Comparison of ENCODE assay signal across 8 mouse cellular contexts in the genomic region with DNA sequence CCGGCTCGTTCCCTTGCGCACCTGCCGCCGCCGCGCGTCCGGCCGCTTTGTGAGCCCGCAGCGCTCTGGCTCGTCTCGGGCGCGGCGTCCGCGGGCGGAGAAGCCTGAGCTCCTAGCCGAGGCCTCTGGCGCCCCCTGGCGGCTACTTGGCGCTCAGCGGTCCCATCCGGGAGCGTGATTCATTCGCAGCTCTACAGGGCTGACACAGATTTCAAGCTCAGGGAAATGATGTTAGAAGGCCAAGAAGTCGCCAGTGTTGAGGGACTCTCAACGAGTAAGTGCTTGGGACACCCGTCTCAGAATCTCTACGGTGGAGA. TPM values are rescaled to one million over a fixed set of nuclear protein-coding genes. Genes with fewer than 3 reads are reported as not detected.
DNase-seq lines count a peak whose midpoint lies in the region; ATAC-seq lines count a peak whose summit lies in the region.

A gene (minus strand): TSS at position 67 of the 317 bp plus-strand sequence.

- peak within 1 kb of the TSS; percentile 45 for H3K9ac ChIP-seq in embryonic facial prominence, embryonic 14.5 days (ENCODE audit: low read depth, low read length)
- H3K9ac ChIP-seq in kidney, embryonic 14.5 days (ENCODE audit: low read depth, low read length) = no peak within 1 kb of the TSS
- H3K9ac ChIP-seq in limb, embryonic 12.5 days (replicated peaks) = peak within 1 kb of the TSS; percentile 46; the same call in 1 of the 2 replicates
- H3K9ac ChIP-seq in midbrain, embryonic 15.5 days = peak within 1 kb of the TSS; percentile 80
- H3K9ac ChIP-seq in stomach, embryonic 15.5 days = no peak within 1 kb of the TSS

- H3K36me3 ChIP-seq in embryonic facial prominence, embryonic 14.5 days (ENCODE audit: control insufficient read depth, insufficient read depth, low read length) = no peaks in the 10 kb centered on the region
- no peaks in the 10 kb centered on the region for H3K36me3 ChIP-seq in heart, embryonic 10.5 days
- H3K36me3 ChIP-seq in kidney, embryonic 14.5 days (ENCODE audit: control insufficient read depth, insufficient read depth, low read length) = no peaks in the 10 kb centered on the region
- no peaks in the 10 kb centered on the region for H3K36me3 ChIP-seq in limb, embryonic 12.5 days
- H3K36me3 ChIP-seq in midbrain, embryonic 15.5 days (replicated peaks) = no peaks in the 10 kb centered on the region
- no peaks in the 10 kb centered on the region for H3K36me3 ChIP-seq in stomach, embryonic 15.5 days

- no peak within 1 kb of the TSS for H3K27ac ChIP-seq in embryonic facial prominence, embryonic 14.5 days (replicated peaks; ENCODE audit: low read depth, low read length)
- no peak within 1 kb of the TSS for H3K27ac ChIP-seq in heart, embryonic 10.5 days
- H3K27ac ChIP-seq in kidney, embryonic 14.5 days (ENCODE audit: low read depth, low read length) = no peak within 1 kb of the TSS
- H3K27ac ChIP-seq in limb, embryonic 12.5 days = no peak within 1 kb of the TSS
- H3K27ac ChIP-seq in midbrain, embryonic 15.5 days = peak within 1 kb of the TSS; percentile 62
- no peak within 1 kb of the TSS for H3K27ac ChIP-seq in stomach, embryonic 15.5 days

- peaks cover 16% of the 10 kb centered on the region; the same call in 1 of the 2 replicates for H3K9me3 ChIP-seq in embryonic facial prominence, embryonic 14.5 days (ENCODE audit: control insufficient read depth, low read length)
- peaks cover 4% of the 10 kb centered on the region for H3K9me3 ChIP-seq in heart, embryonic 10.5 days
- no peaks in the 10 kb centered on the region for H3K9me3 ChIP-seq in kidney, embryonic 14.5 days (ENCODE audit: control insufficient read depth, low read length)
- 0 out of 2 replicates have a peak, but pooled peaks cover 5% of the 10 kb centered on the region for H3K9me3 ChIP-seq in limb, embryonic 12.5 days
- H3K9me3 ChIP-seq in midbrain, embryonic 15.5 days = no peaks in the 10 kb centered on the region
- no peaks in the 10 kb centered on the region for H3K9me3 ChIP-seq in stomach, embryonic 15.5 days

- H3K4me2 ChIP-seq in embryonic facial prominence, embryonic 14.5 days (ENCODE audit: low read depth, low read length) = peak within 1 kb of the TSS; percentile 62
- peak within 1 kb of the TSS; percentile 77 for H3K4me2 ChIP-seq in kidney, embryonic 14.5 days (replicated peaks; ENCODE audit: low read depth, low read length)
- H3K4me2 ChIP-seq in limb, embryonic 12.5 days = peak within 1 kb of the TSS; percentile 78
- H3K4me2 ChIP-seq in midbrain, embryonic 15.5 days = peak within 1 kb of the TSS; percentile 88
- H3K4me2 ChIP-seq in stomach, embryonic 15.5 days = peak within 1 kb of the TSS; percentile 75

- peak; percentile 63 to 85 for DNase-seq in heart, adult 18-20 months
- DNase-seq in heart, adult 11 months = no peak
- peak; percentile 89 for DNase-seq in embryonic facial prominence, embryonic 14.5 days (ENCODE audit: low spot score)
- DNase-seq in heart, embryonic 10.5 days (ENCODE audit: low spot score) = peak; percentile 89

- H3K4me3 ChIP-seq in embryonic facial prominence, embryonic 14.5 days (ENCODE audit: low read depth, low read length) = peak within 1 kb of the TSS; percentile 42
- H3K4me3 ChIP-seq in heart, embryonic 10.5 days = peak within 1 kb of the TSS; percentile 58
- H3K4me3 ChIP-seq in kidney, embryonic 14.5 days (ENCODE audit: low read length) = peak within 1 kb of the TSS; percentile 36
- H3K4me3 ChIP-seq in limb, embryonic 12.5 days (replicated peaks) = peak within 1 kb of the TSS; percentile 45
- H3K4me3 ChIP-seq in midbrain, embryonic 15.5 days = peak within 1 kb of the TSS; percentile 75
- H3K4me3 ChIP-seq in stomach, embryonic 15.5 days (replicated peaks) = peak within 1 kb of the TSS; percentile 38

- peaks cover 26% of the 10 kb centered on the region for H3K27me3 ChIP-seq in embryonic facial prominence, embryonic 14.5 days (replicated peaks; ENCODE audit: control insufficient read depth, insufficient read depth, low read length)
- H3K27me3 ChIP-seq in heart, embryonic 10.5 days (ENCODE audit: insufficient read depth, poor library complexity, severe bottlenecking) = peaks cover 60% of the 10 kb centered on the region
- peaks cover 17% of the 10 kb centered on the region for H3K27me3 ChIP-seq in kidney, embryonic 14.5 days (ENCODE audit: control insufficient read depth, insufficient read depth, low read length)
- peaks cover 38% of the 10 kb centered on the region for H3K27me3 ChIP-seq in limb, embryonic 12.5 days
- no peaks in the 10 kb centered on the region; the same call in 1 of the 2 replicates for H3K27me3 ChIP-seq in midbrain, embryonic 15.5 days (replicated peaks)
- peaks cover 17% of the 10 kb centered on the region for H3K27me3 ChIP-seq in stomach, embryonic 15.5 days (replicated peaks)

- under 1% methylated on average over 19 of the region's 32 CpGs for WGBS in embryonic facial prominence, embryonic 14.5 days
- WGBS in heart, embryonic 10.5 days = under 1% methylated on average over 32 of the region's 32 CpGs
- 1% methylated on average over 32 of the region's 32 CpGs for WGBS in kidney, embryonic 14.5 days
- under 1% methylated on average over 32 of the region's 32 CpGs for WGBS in limb, embryonic 12.5 days
- under 1% methylated on average over 32 of the region's 32 CpGs for WGBS in midbrain, embryonic 15.5 days
- under 1% methylated on average over 32 of the region's 32 CpGs for WGBS in stomach, embryonic 15.5 days

- peaks cover 8% of the 10 kb centered on the region; the same call in 1 of the 2 replicates for H3K4me1 ChIP-seq in embryonic facial prominence, embryonic 14.5 days (ENCODE audit: control insufficient read depth, insufficient read depth, low read length)
- H3K4me1 ChIP-seq in heart, embryonic 10.5 days = peaks cover 8% of the 10 kb centered on the region
- no peaks in the 10 kb centered on the region for H3K4me1 ChIP-seq in kidney, embryonic 14.5 days (ENCODE audit: control insufficient read depth, insufficient read depth, low read length)
- peaks cover 13% of the 10 kb centered on the region for H3K4me1 ChIP-seq in limb, embryonic 12.5 days (replicated peaks)
- peaks cover 20% of the 10 kb centered on the region for H3K4me1 ChIP-seq in midbrain, embryonic 15.5 days
- peaks cover 7% of the 10 kb centered on the region; the same call in 1 of the 2 replicates for H3K4me1 ChIP-seq in stomach, embryonic 15.5 days

- ATAC-seq in embryonic facial prominence, embryonic 14.5 days (ENCODE audit: low read depth) = peak; percentile 86
- peak; percentile 68; the same call in 1 of the 2 replicates for ATAC-seq in kidney, embryonic 14.5 days (ENCODE audit: low FRiP score, low TSS enrichment)
- ATAC-seq in limb, embryonic 12.5 days (ENCODE audit: insufficient number of reproducible peaks, insufficient read depth, low FRiP score, low TSS enrichment, low read depth) = peak; percentile 37; the same call in 1 of the 2 replicates
- peak; percentile 90 for ATAC-seq in midbrain, embryonic 15.5 days (replicated peaks)
- ATAC-seq in stomach, embryonic 15.5 days (ENCODE audit: insufficient read depth, low FRiP score, low read depth) = peak; percentile 76; the same call in 1 of the 2 replicates

RNA-seq across cellular contexts. Expression of the gene that starts here (rescaled TPM):
- under 1 TPM; 0.10 to 0.17 TPM for total RNA-seq in heart, adult 18-20 months (2021)
- polyA plus RNA-seq in embryonic facial prominence, embryonic 14.5 days (2014; fragmentation: Nextera tagmentation; extraction: Ambion mirVana) = 11.8 and 12.5 TPM in 2 replicates
- 1.1 and 2.1 TPM in 2 replicates for polyA plus RNA-seq in heart, embryonic 10.5 days (2016; fragmentation: Nextera tagmentation; extraction: Ambion mirVana)
- 0.30 and 0.50 TPM in 2 replicates for polyA plus RNA-seq in kidney, embryonic 14.5 days (2014; fragmentation: Nextera tagmentation; extraction: Ambion mirVana)
- 1.5 and 2.2 TPM in 2 replicates for polyA plus RNA-seq in limb, embryonic 12.5 days (2016; fragmentation: Nextera tagmentation; extraction: Ambion mirVana)
- polyA plus RNA-seq in midbrain, embryonic 15.5 days (2015; fragmentation: Nextera tagmentation; extraction: Ambion mirVana) = 71.0 and 74.2 TPM in 2 replicates
- 3.7 and 6.1 TPM in 2 replicates for polyA plus RNA-seq in stomach, embryonic 15.5 days (2015; fragmentation: Nextera tagmentation; extraction: Ambion mirVana)

Comparison
In these comparisons a context has a peak if more than half of its experiments do, and no peak if none do; other contexts are left out.
1. Peak in DNase-seq in heart, adult 18-20 months; RNA of the gene not detected or under 1 TPM.
2. Peak in ATAC-seq, H3K4me3 ChIP-seq and H3K4me2 ChIP-seq in kidney, embryonic 14.5 days; RNA of the gene not detected or under 1 TPM.
3. ATAC-seq: peak in every context shown above with its lines; median percentile 90 in midbrain, embryonic 15.5 days; 86 in embryonic facial prominence, embryonic 14.5 days; 76 in stomach, embryonic 15.5 days; 68 in kidney, embryonic 14.5 days; 37 in limb, embryonic 12.5 days.
4. H3K9ac ChIP-seq: peak in embryonic facial prominence, embryonic 14.5 days (single experiment), limb, embryonic 12.5 days (single experiment) and midbrain, embryonic 15.5 days (single experiment); none in kidney, embryonic 14.5 days (single experiment) and stomach, embryonic 15.5 days (single experiment).
5. Peak in every context shown above with its lines, with median percentiles within 50 percentile points of each other: H3K4me2 ChIP-seq and H3K4me3 ChIP-seq.